Mouse (Mus musculus) spleen, adult 2 months (tissue): ENCODE data around the gene Nrxn1. TPM values are rescaled to one million over a fixed set of nuclear protein-coding genes. Genes with fewer than 3 reads are reported as not detected.

Source experiments
- DNase-seq, 2 experiments: peaks; one replicate each; pipeline versions ENCODE4 v3.0.0 to v3.0.0-alpha.2; 2012 to 2021; ENCODE audit warnings: low spot score in 2 of 2, low read depth in 1 of 2
- H3K27ac ChIP-seq: fragments of 200-500 bp; 2 replicates; pipeline ENCODE4 v1.5.1; 2012; ENCODE audit warnings: low read length, inconsistent platforms; ENCODE audit not compliant: insufficient read depth
- H3K27me3 ChIP-seq: fragments of 200-500 bp; 2 replicates; pipeline ENCODE4 v1.6.1; 2012; ENCODE audit warnings: mild to moderate bottlenecking, moderate library complexity, low read length, inconsistent platforms; ENCODE audit not compliant: control insufficient read depth, insufficient read depth
- H3K36me3 ChIP-seq: fragments of 200-500 bp; 2 replicates; pipeline ENCODE4 v1.6.1; 2012; ENCODE audit warnings: mild to moderate bottlenecking, low read length, inconsistent platforms; ENCODE audit not compliant: control insufficient read depth, insufficient read depth
- H3K4me1 ChIP-seq: fragments of 200-500 bp; 2 replicates; pipeline ENCODE4 v1.6.1; 2011; ENCODE audit warnings: inconsistent platforms; ENCODE audit not compliant: control insufficient read depth, insufficient read depth, insufficient read length
- H3K4me3 ChIP-seq: fragments of 200-500 bp; 2 replicates; pipeline ENCODE4 v1.5.1; 2011; ENCODE audit warnings: mild to moderate bottlenecking, inconsistent platforms; ENCODE audit not compliant: insufficient read depth, insufficient read length; ENCODE audit errors: extremely low read depth
- CTCF ChIP-seq: fragments of 200-500 bp; IDR thresholded peaks from 2 replicates; pipeline ENCODE4 v1.5.1; 2011; ENCODE audit warnings: mild to moderate bottlenecking, inconsistent platforms; ENCODE audit not compliant: insufficient read depth, insufficient read length, insufficient replicate concordance; ENCODE audit errors: extremely low read depth
- POLR2A ChIP-seq: fragments of 200-500 bp; IDR thresholded peaks from 2 replicates; pipeline ENCODE4 v1.6.1; 2011; ENCODE audit warnings: low read depth, low read length, inconsistent platforms
- WGBS: fragments of 180-500 bp; shearing (Covaris S2); methylation state at CpG from one replicate; pipeline ENCODE4 v1.1.7; 2018; 5-methylcytosine and 5-hydroxymethylcytosine counted together
- polyA plus RNA-seq: library from polyadenylated mRNA; depleted of rRNA; stranded (reverse); fragments of >200 nt; gene quantifications from 2 replicates; pipeline ENCODE4 v1.2.3, GENCODE M21; 2012

The Nrxn1 gene
- polyA plus RNA-seq, 1 experiment = 0.50 TPM

GRCm38 (mm10) chr17:90681019-90681418, 411.9 kb downstream of the Nrxn1 start:
- WGBS = 85% methylated on average over 1 of the region's 1 CpGs
- H3K36me3 ChIP-seq = no peaks in the 10 kb centered on the region
- TF ChIP-seq CTCF (no peak), POLR2A (no peak)
- DNase-seq = no peak
- no peaks in the 10 kb centered on the region for H3K4me1 ChIP-seq
- H3K27ac ChIP-seq = no peak overlapping the region
- H3K4me3 ChIP-seq = no peak overlapping the region
- H3K27me3 ChIP-seq = no peaks in the 10 kb centered on the region

GRCm38 (mm10) chr17:90676676-90677075, 416.2 kb downstream of the Nrxn1 start:
- H3K4me1 ChIP-seq = no peaks in the 10 kb centered on the region
- WGBS = 81% methylated on average over 2 of the region's 2 CpGs
- H3K4me3 ChIP-seq = no peak overlapping the region
- TF ChIP-seq CTCF = no peak
- no peak for TF ChIP-seq POLR2A
- DNase-seq = no peak
- H3K27me3 ChIP-seq = no peaks in the 10 kb centered on the region
- H3K36me3 ChIP-seq = no peaks in the 10 kb centered on the region
- no peak overlapping the region for H3K27ac ChIP-seq

- Histone ChIP-seq H3K4me3 (no peak overlapping the region), H3K4me1 (no peaks in the 10 kb centered on the region), H3K27me3 (no peaks in the 10 kb centered on the region), H3K36me3 (no peaks in the 10 kb centered on the region), H3K27ac (no peak overlapping the region)
- DNase-seq = no peak
- TF ChIP-seq POLR2A (no peak), CTCF (no peak)
- 84% methylated on average over 2 of the region's 2 CpGs for WGBS
These were observed 430.6 kb downstream of the Nrxn1 start for GRCm38 (mm10) chr17:90662318-90662717.

- Histone ChIP-seq H3K27me3 (no peaks in the 10 kb centered on the region), H3K4me1 (no peaks in the 10 kb centered on the region), H3K4me3 (no peak overlapping the region), H3K27ac (no peak overlapping the region), H3K36me3 (no peaks in the 10 kb centered on the region)
- DNase-seq = no peak
- 95% methylated on average over 1 of the region's 1 CpGs for WGBS
- TF ChIP-seq CTCF (no peak), POLR2A (no peak)
These were observed 438.4 kb downstream of the Nrxn1 start for GRCm38 (mm10) chr17:90654506-90654905.

- Histone ChIP-seq H3K4me3 (no peak overlapping the region), H3K36me3 (no peaks in the 10 kb centered on the region), H3K4me1 (no peaks in the 10 kb centered on the region), H3K27me3 (no peaks in the 10 kb centered on the region), H3K27ac (no peak overlapping the region)
- TF ChIP-seq POLR2A (no peak), CTCF (no peak)
- no peak for DNase-seq
- 84% methylated on average over 2 of the region's 2 CpGs for WGBS
These were observed 439.5 kb downstream of the Nrxn1 start for GRCm38 (mm10) chr17:90653347-90653746.

- Histone ChIP-seq H3K4me3 (no peak overlapping the region), H3K4me1 (no peaks in the 10 kb centered on the region), H3K27ac (no peak overlapping the region), H3K27me3 (no peaks in the 10 kb centered on the region), H3K36me3 (no peaks in the 10 kb centered on the region)
- no peak for TF ChIP-seq CTCF
- no peak for TF ChIP-seq POLR2A
- DNase-seq = no peak
- WGBS = 90% methylated on average over 1 of the region's 1 CpGs
These were observed 442.6 kb downstream of the Nrxn1 start for GRCm38 (mm10) chr17:90650279-90650678.

GRCm38 (mm10) chr17:90638970-90639524, 453.8 kb downstream of the Nrxn1 start:
- TF ChIP-seq POLR2A (no peak), CTCF (no peak)
- Histone ChIP-seq H3K27ac (no peak overlapping the region), H3K4me1 (no peaks in the 10 kb centered on the region), H3K27me3 (no peaks in the 10 kb centered on the region), H3K4me3 (no peak overlapping the region), H3K36me3 (no peaks in the 10 kb centered on the region)
- 64% methylated on average over 2 of the region's 2 CpGs for WGBS
- DNase-seq = no peak
